Mouse (Mus musculus): Measurements from ENCODE around the gene AI597479. TPM values are rescaled to one million over a fixed set of nuclear protein-coding genes. Genes with fewer than 3 reads are reported as not detected.

Gene AI597479
- total RNA-seq, 2 experiments from 2014 or later: 17.2 to 19.8 TPM

DNA sequence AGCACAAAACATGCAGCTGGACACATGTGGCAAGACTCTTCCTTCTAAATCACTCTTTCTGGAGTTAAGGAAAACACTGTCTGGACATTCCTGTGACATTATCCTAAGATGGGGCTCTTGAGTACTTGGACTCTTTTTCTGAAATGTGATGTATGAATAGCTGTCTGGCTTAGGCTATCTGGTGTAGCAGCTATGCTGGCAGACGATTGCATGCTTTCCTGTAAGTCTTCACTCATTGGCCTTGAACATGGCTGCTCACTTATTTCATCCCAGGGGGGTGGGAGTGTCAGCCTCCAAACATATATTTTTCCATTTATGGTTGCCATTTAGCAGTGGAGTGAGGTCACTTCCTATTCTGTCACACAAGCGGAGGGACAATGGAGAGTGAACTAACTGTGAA lies 56.0 kb downstream of the AI597479 start:
- no peak for ATAC-seq (replicated peaks; ENCODE audit: poor library complexity)

GRCm38 (mm10) chr1:43157907-43158306 lies 59.4 kb downstream of the AI597479 start:
- no peak for ATAC-seq (replicated peaks; ENCODE audit: poor library complexity)

DNA sequence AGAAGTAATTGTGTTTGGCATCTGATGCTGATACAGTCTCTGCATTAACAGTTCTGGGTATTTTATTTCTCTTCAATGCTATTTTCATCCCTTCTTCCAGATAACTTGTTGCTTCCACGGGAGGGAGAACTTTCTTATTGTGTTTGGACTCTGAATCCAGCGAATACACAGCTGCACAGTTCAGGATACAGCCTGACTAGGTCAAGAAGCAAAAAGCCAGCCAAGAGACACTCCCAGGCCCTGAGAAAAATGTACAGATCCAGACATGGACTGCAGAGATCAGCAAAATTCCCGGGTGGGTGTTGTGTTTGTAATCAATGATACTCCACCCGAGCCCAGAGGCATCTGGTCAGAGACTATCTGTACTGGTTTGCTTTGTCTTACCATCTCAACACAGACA lies 60.9 kb downstream of the AI597479 start:
- ATAC-seq (replicated peaks; ENCODE audit: poor library complexity): no peak

DNA sequence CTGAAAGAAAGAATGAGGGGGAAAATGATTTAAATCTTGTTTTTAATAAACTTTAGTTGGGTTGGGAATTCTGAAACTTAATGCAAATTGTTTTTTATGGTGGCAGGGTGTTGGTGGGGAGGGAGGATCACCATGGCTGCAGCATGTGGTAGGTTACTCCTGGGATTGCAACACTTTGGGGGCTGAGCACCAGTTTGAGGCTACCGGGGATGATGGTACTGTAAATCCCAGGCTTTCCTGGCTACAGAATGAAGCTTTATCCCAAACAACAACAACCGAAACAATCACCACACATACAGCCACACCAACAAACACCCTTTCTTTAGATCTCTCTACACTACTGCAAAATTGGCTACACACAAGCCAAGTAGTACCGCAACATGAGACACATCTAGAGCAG lies 63.9 kb downstream of the AI597479 start:
- no peak for ATAC-seq (replicated peaks; ENCODE audit: poor library complexity)

DNA sequence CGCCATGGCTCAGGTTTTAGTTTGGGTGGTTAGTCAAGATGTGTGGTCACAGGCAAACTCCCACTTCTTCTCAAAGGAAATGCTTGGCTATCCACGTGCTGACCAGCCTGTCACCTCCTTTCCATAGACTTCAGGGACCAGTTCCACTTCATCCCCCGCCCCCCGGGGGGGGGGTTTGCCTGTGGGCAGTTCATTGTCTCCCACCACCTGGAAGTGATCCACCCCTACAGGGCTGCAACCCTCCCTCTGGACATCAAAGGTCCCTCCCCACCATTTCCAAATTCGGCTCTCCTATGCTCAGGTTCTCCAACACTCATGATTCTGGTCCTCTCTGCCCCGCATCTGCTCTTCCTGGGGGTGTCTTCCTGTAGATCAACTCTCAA lies 64.6 kb downstream of the AI597479 start:
- ATAC-seq (replicated peaks; ENCODE audit: poor library complexity): peak; percentile 22; the same call in 1 of the 2 replicates

GRCm38 (mm10) chr1:43163467-43164418 lies 65.2 kb downstream of the AI597479 start:
- ATAC-seq (replicated peaks; ENCODE audit: poor library complexity): peak; percentile 92

DNA sequence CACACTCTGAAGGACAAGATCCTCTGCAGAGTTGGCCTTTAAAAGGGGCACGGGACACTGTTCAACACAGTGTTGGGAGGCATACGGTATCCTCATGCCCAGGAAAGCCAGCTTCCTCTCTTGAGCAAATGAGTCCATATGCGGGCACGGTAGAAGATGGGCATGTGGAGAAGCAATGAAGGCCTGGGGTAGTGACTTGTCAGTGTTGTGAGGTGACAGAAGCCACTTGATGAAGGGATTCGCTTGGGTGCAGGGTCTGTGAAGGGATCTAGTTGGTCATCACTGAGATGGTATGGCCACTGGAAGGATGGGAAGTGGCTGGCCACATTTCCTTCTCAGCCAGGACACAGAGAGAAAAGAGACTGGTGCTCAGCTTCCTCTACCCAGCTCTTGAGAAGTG lies 66.1 kb downstream of the AI597479 start:
- ATAC-seq (replicated peaks; ENCODE audit: poor library complexity): no peak

Other genes with a start within 250 kb of the AI597479 start
- gene Mrps9, start 247.5 kb upstream of the AI597479 start, total RNA-seq (2015): 57.3 and 70.6 TPM in 2 replicates
- 70.0 and 94.3 TPM in 2 replicates for gene Mrps9, start 247.5 kb upstream of the AI597479 start, total RNA-seq (2017)
- gene Gpr45, start 145.8 kb upstream of the AI597479 start, total RNA-seq (2015): 0.42 TPM in 1 of 2 replicates, not detected in the other
- gene Gpr45, start 145.8 kb upstream of the AI597479 start, total RNA-seq (2017): 0.17 and 0.42 TPM in 2 replicates
- 19.0 and 24.6 TPM in 2 replicates for gene Tgfbrap1, start 73 bp upstream of the AI597479 start, total RNA-seq (2015)
- gene Tgfbrap1, start 73 bp upstream of the AI597479 start, total RNA-seq (2017): 11.2 and 11.6 TPM in 2 replicates
- 0.10 TPM in 1 of 2 replicates, not detected in the other for gene Fhl2, start 98.3 kb downstream of the AI597479 start, total RNA-seq (2015)
- gene Fhl2, start 98.3 kb downstream of the AI597479 start, total RNA-seq (2017): 1.1 TPM in 1 of 2 replicates, not detected in the other